Mouse (Mus musculus) forebrain, embryonic 13.5 days (tissue): ENCODE measurements around the gene Lonp2. TPM values are rescaled to one million over a fixed set of nuclear protein-coding genes. Genes with fewer than 3 reads are reported as not detected.

Source experiments
- ATAC-seq: fragments of 200-750 bp; cut with Nextera tagmentation; 2 replicates; pipeline ENCODE4 v1.8.0; 2017
- H3K27ac ChIP-seq: fragments of 300-500 bp; sonication (generic); 2 replicates; pipeline ENCODE4 v1.5.1; 2015; ENCODE audit warnings: inconsistent platforms, mild to moderate bottlenecking, moderate library complexity
- H3K27me3 ChIP-seq: fragments of 300-500 bp; sonication (generic); 2 replicates; pipeline ENCODE4 v1.6.1; 2015; ENCODE audit warnings: mild to moderate bottlenecking, inconsistent platforms
- H3K36me3 ChIP-seq: fragments of 300-500 bp; sonication (generic); 2 replicates; pipeline ENCODE4 v1.6.1; 2015; ENCODE audit warnings: mild to moderate bottlenecking, inconsistent platforms; ENCODE audit not compliant: poor library complexity, severe bottlenecking
- H3K4me1 ChIP-seq: fragments of 300-500 bp; sonication (generic); 2 replicates; pipeline ENCODE4 v1.6.1; 2015; ENCODE audit warnings: inconsistent platforms
- H3K4me2 ChIP-seq: fragments of 300-500 bp; sonication (generic); 2 replicates; pipeline ENCODE4 v1.6.1; 2015; ENCODE audit warnings: inconsistent platforms, mild to moderate bottlenecking, moderate library complexity
- H3K4me3 ChIP-seq: fragments of 300-500 bp; sonication (generic); 2 replicates; pipeline ENCODE4 v1.5.1; 2015; ENCODE audit warnings: mild to moderate bottlenecking, inconsistent platforms
- H3K9ac ChIP-seq: fragments of 300-500 bp; sonication (generic); 2 replicates; pipeline ENCODE4 v1.6.1; 2015; ENCODE audit warnings: mild to moderate bottlenecking, inconsistent platforms
- H3K9me3 ChIP-seq: fragments of 300-500 bp; sonication (generic); replicated peaks from 2 replicates; pipeline ENCODE4 v1.6.1; 2016; ENCODE audit warnings: inconsistent platforms
- WGBS: fragments of 180-500 bp; shearing (Covaris S2); methylation state at CpG from one replicate; pipeline ENCODE4 v1.1.7; 2015; 5-methylcytosine and 5-hydroxymethylcytosine counted together
- microRNA-seq: library from miRNA; unstranded; fragments of <30 nt; microRNA quantifications from one replicate; pipeline ENCODE4, GENCODE M21; 2016
- polyA plus RNA-seq: library from polyadenylated mRNA; unstranded; fragments of >200 nt; fragmentation: Nextera tagmentation; extraction: Ambion mirVana; gene quantifications from 2 replicates; pipeline ENCODE4 v1.2.1, GENCODE M21; 2015

Lonp2 gene
- polyA plus RNA-seq, 1 experiment from 2014 or later = 74.2 TPM

DNA sequence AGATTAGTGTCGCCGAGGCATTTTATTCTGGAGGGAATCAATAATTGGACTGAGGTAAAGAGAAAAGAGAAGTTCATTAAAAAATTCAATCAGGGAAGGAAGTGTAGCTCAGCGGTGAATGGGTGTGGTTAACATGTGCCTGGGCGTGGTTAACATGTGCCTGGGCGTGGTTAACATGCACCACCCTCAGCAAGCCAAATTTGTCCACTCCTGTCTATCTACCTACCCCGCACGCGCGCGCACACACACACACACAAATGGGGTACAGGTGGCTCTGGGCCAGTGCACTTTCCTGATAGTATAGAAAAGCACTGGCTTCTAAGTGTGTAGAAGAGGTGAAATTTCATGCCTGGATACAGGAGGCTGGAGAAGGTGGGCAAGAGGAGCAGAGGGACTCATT lies 141.3 kb downstream of the Lonp2 start:
- Histone ChIP-seq H3K9ac (no peak overlapping the region), H3K4me1 (no peaks in the 10 kb centered on the region), H3K4me2 (no peak overlapping the region), H3K4me3 (no peak overlapping the region), H3K36me3 (no peaks in the 10 kb centered on the region), H3K27me3 (no peaks in the 10 kb centered on the region), H3K9me3 (no peaks in the 10 kb centered on the region), H3K27ac (no peak overlapping the region)
- no peak for ATAC-seq
- 92% methylated on average over 10 of the region's 10 CpGs for WGBS

DNA sequence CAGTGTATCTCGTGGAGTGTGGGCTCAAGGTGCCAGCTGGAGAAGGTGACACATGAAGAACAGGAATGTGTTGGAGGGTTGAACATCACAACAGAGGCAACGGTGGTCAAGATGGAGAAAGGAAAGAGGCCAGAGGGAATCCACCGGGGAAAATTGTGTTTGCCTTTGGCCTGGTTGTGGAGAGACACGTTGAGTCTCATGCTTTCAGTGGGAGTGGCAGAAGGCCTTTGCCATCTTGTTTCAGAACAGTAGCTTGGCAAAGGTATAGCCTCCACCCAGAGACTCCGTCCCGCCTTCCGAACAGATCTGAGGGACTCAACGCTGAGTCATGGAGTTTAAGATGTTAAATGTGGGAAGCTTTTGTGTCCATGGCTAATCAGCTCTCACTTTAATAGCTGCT lies 141.8 kb downstream of the Lonp2 start:
- Histone ChIP-seq H3K36me3 (no peaks in the 10 kb centered on the region), H3K4me2 (no peak overlapping the region), H3K9ac (no peak overlapping the region), H3K27ac (no peak overlapping the region), H3K4me1 (no peaks in the 10 kb centered on the region), H3K4me3 (no peak overlapping the region), H3K27me3 (no peaks in the 10 kb centered on the region), H3K9me3 (no peaks in the 10 kb centered on the region)
- 94% methylated on average over 8 of the region's 8 CpGs for WGBS
- ATAC-seq = no peak

DNA sequence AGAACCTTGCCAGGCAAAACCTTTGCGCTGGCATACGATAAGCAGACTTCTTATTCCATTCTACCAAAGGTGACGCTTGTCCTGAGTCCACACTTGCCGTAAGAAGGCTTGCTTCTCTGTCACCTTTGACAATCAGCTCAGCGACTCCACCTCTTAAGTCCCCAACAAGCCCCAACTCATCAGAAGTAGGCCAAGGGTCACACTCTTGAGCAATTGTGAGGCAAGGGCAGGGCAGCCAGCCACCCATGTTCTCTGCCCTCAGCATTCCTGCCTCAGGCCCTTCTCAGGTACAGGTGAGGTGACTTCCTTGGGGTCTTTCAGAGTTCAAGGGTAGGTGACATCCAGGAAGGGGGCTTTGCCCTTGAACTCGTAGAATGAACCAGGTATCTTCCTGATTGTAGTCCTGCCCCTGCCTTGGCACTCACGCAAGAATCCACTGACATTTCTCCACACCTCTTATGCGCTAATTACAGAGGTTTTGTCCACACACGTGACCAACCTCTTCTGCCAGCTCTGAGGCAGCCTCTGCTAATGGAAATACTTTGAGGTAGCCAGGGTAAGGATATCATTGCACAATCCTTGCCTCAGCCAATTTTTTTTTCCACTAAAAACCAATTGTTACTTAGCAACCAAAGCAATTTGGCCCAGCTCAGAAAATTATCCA lies 142.8 kb downstream of the Lonp2 start:
- WGBS = 87% methylated on average over 9 of the region's 9 CpGs
- no peak overlapping the region for H3K4me3 ChIP-seq
- no peak for ATAC-seq

DNA sequence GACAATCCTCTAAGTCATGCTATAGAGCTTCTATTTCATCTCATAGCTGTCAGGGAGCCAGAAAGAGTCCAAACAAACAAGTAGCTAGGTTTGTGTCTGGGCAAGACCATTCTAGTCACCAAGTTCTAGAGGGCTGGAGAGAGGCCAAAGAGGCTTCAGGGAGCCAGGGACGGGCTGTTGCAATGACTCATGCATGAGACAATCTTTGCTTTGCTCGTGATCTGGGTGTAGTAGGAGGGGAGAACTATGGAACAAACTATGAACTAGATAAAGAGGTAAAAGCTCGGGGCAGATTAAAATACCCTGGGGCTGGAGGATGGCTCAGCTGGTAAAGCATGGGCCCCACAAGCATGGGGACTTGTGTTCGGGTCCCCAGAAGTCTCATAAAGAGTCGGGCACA lies 144.7 kb downstream of the Lonp2 start:
- H3K4me2 ChIP-seq = no peak overlapping the region
- no peaks in the 10 kb centered on the region for H3K27me3 ChIP-seq
- 75% methylated on average over 5 of the region's 5 CpGs for WGBS
- no peak overlapping the region for H3K9ac ChIP-seq
- no peak overlapping the region for H3K4me3 ChIP-seq
- H3K27ac ChIP-seq = no peak overlapping the region
- no peaks in the 10 kb centered on the region for H3K4me1 ChIP-seq
- no peaks in the 10 kb centered on the region for H3K9me3 ChIP-seq
- no peak for ATAC-seq
- no peaks in the 10 kb centered on the region for H3K36me3 ChIP-seq

More for the DNA sequence above, 142.8 kb downstream of the Lonp2 start:
- no peaks in the 10 kb centered on the region for H3K4me1 ChIP-seq
- H3K4me2 ChIP-seq = no peak overlapping the region
- H3K36me3 ChIP-seq = no peaks in the 10 kb centered on the region
- no peaks in the 10 kb centered on the region for H3K27me3 ChIP-seq
- H3K27ac ChIP-seq = no peak overlapping the region
- no peaks in the 10 kb centered on the region for H3K9me3 ChIP-seq
- H3K9ac ChIP-seq = no peak overlapping the region

DNA sequence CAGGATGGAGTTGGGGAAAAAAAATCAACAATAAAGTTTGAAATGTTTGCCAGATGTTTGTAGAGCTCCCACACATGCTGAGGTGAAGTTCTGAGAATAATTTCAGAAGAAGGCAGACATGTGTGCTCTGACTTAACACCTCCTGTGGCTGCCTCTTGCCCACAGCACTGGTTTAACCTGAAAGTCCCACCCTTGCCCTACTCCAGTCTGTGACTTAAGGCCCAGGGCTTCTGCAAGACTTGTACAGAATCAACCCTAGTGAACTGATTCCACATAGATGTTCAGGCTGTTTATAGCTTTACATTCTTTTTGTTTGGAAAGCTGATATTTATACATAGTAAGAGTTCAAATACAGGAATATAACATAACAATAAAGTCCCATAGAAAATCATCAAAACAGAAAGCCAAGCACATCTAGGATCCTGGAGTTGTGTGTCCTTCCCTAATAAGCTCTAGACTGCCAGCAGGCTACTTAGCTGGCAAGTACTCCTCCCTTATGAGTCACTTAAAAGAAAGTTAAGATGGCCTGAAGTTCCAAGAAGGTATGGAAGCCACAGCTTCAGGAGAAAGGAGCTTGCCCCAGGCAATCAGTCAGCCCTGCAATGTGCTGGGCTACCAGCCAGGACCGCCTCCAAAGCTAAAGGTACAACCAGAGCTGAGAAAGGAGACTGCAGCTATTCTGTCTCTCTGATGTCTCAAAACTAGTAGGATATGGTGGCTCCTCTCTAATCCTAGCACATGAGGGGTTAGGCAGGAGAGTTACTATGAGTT lies 146.3 kb downstream of the Lonp2 start:
- no peak for ATAC-seq
- 80% methylated on average over 1 of the region's 1 CpGs for WGBS
- H3K9me3 ChIP-seq = no peaks in the 10 kb centered on the region
- no peaks in the 10 kb centered on the region for H3K27me3 ChIP-seq
- no peak overlapping the region for H3K4me3 ChIP-seq
- no peak overlapping the region for H3K27ac ChIP-seq
- H3K4me2 ChIP-seq = no peak overlapping the region
- H3K4me1 ChIP-seq = no peaks in the 10 kb centered on the region
- no peaks in the 10 kb centered on the region for H3K36me3 ChIP-seq
- no peak overlapping the region for H3K9ac ChIP-seq

Small RNAs within 50 kb of the gene (microRNA-seq; reads per million reads assigned to microRNA genes)
- not detected for gene Gm44348

Other genes starting within 250 kb of the Lonp2 start
- 0.15 and 0.24 TPM in 2 replicates for gene Abcc12, start 43.4 kb upstream of the Lonp2 start, polyA plus RNA-seq
- gene Gm10638, start 121.7 kb downstream of the Lonp2 start, polyA plus RNA-seq = 5.7 and 7.9 TPM in 2 replicates
- gene Siah1a, start 121.9 kb downstream of the Lonp2 start, polyA plus RNA-seq = 87.9 and 89.6 TPM in 2 replicates